ENCODE assay signal across 9 mouse cellular contexts in genomic region chr2:68350621-68351020, GRCm38 (mm10).
DNase-seq lines count a peak whose midpoint lies in the region; ATAC-seq and TF ChIP-seq lines count a peak whose summit lies in the region.
"Had no signal": no experiment of that assay in that cellular context is flagged by ENCODE, and none has a peak within 500 bp of the region (broad histone marks: within the 10 kb centered on the region; RNA-seq: fewer than 3 reads in every experiment).

No protein-coding gene starts in this region.

- H3K27me3 ChIP-seq in heart, embryonic 16.5 days (ENCODE audit: control insufficient read depth, insufficient read depth, low read length) = no peaks in the 10 kb centered on the region
- H3K27me3 ChIP-seq in heart, embryonic 11.5 days (ENCODE audit: control insufficient read depth, insufficient read depth, low read length) = no peaks in the 10 kb centered on the region
- H3K27me3 ChIP-seq in hindbrain, postnatal 0 days (ENCODE audit: insufficient read depth, low read length) = no peaks in the 10 kb centered on the region
- no peaks in the 10 kb centered on the region for H3K27me3 ChIP-seq in midbrain, embryonic 12.5 days
- H3K27me3 ChIP-seq in stomach, postnatal 0 days (ENCODE audit: control insufficient read depth, insufficient read depth, low read length) = no peaks in the 10 kb centered on the region
- H3K27me3 ChIP-seq: liver, embryonic 15.5 days had no signal

- 12% methylated on average over 6 of the region's 6 CpGs for whole genome bisulfite sequencing in heart, embryonic 16.5 days
- 13% methylated on average over 6 of the region's 6 CpGs for WGBS in heart, embryonic 11.5 days (ENCODE audit: insufficient replicate concordance)
- WGBS in hindbrain, postnatal 0 days = 9% methylated on average over 6 of the region's 6 CpGs
- 9% methylated on average over 6 of the region's 6 CpGs for WGBS in midbrain, embryonic 12.5 days
- WGBS in stomach, postnatal 0 days = 5% methylated on average over 6 of the region's 6 CpGs

- TF ChIP-seq CTCF in hindbrain, postnatal 0 days (IDR thresholded peaks at IDR 0.05; ENCODE audit: low read depth) = peak; percentile 89
- peak; percentile 93 for TF ChIP-seq CTCF in stomach, postnatal 0 days (IDR thresholded peaks at IDR 0.05; ENCODE audit: low read depth)

- H3K9ac ChIP-seq in heart, embryonic 16.5 days (ENCODE audit: low read length) = no peak overlapping the region
- no peak overlapping the region for H3K9ac ChIP-seq in heart, embryonic 11.5 days (ENCODE audit: low read depth, low read length)
- no peak overlapping the region for H3K9ac ChIP-seq in hindbrain, postnatal 0 days (replicated peaks; ENCODE audit: low read length)
- H3K9ac ChIP-seq in midbrain, embryonic 12.5 days (replicated peaks) = no peak overlapping the region
- no peak overlapping the region for H3K9ac ChIP-seq in stomach, postnatal 0 days (ENCODE audit: low read length)
- H3K9ac ChIP-seq: liver, embryonic 15.5 days had no signal

- peak; percentile 54 for DNase-seq in T-cell, adult 2 months (ENCODE audit: low spot score)
- DNase-seq in hindbrain, postnatal 0 days (ENCODE audit: low spot score) = peak; percentile 89
- DNase-seq in left cerebral cortex, adult 11 months (ENCODE audit: low spot score) = peak; percentile 70
- peak; percentile 62 for DNase-seq in stomach, postnatal 0 days (ENCODE audit: low spot score)

- no peaks in the 10 kb centered on the region for H3K4me1 ChIP-seq in heart, embryonic 16.5 days (ENCODE audit: control insufficient read depth, insufficient read depth, low read length)
- no peaks in the 10 kb centered on the region for H3K4me1 ChIP-seq in heart, embryonic 11.5 days (ENCODE audit: control insufficient read depth, insufficient read depth, low read length)
- H3K4me1 ChIP-seq in hindbrain, postnatal 0 days (ENCODE audit: insufficient read depth, low read length) = no peaks in the 10 kb centered on the region
- peaks cover 23% of the 10 kb centered on the region for H3K4me1 ChIP-seq in midbrain, embryonic 12.5 days
- H3K4me1 ChIP-seq in stomach, postnatal 0 days (replicated peaks; ENCODE audit: control insufficient read depth, insufficient read depth) = no peaks in the 10 kb centered on the region
- H3K4me1 ChIP-seq: liver, embryonic 15.5 days had no signal

- 0 out of 2 replicates have a peak, but pooled peaks have one; percentile 15 for ATAC-seq in heart, embryonic 16.5 days (replicated peaks; ENCODE audit: extremely low read depth, insufficient read depth, low FRiP score)
- ATAC-seq in heart, embryonic 11.5 days (replicated peaks; ENCODE audit: insufficient number of reproducible peaks, low FRiP score, low TSS enrichment) = no peak
- peak; percentile 90 for ATAC-seq in common myeloid progenitor, adult 5-6 weeks (replicated peaks; ENCODE audit: low read depth, poor library complexity, severe bottlenecking)
- ATAC-seq in hindbrain, postnatal 0 days = no peak
- ATAC-seq in midbrain, embryonic 12.5 days (ENCODE audit: low FRiP score, low read depth) = 0 out of 2 replicates have a peak, but pooled peaks have one; percentile 31
- no peak for ATAC-seq in stomach, postnatal 0 days (ENCODE audit: low FRiP score, low TSS enrichment)

- no peak for TF ChIP-seq EP300 in stomach, postnatal 0 days (optimal IDR thresholded peaks at IDR 0.05)

- no peak overlapping the region for H3K4me2 ChIP-seq in heart, embryonic 16.5 days (ENCODE audit: low read depth, low read length)
- no peak overlapping the region for H3K4me2 ChIP-seq in heart, embryonic 11.5 days
- H3K4me2 ChIP-seq in hindbrain, postnatal 0 days (ENCODE audit: low read depth, low read length) = no peak overlapping the region
- no peak overlapping the region for H3K4me2 ChIP-seq in midbrain, embryonic 12.5 days (replicated peaks)
- no peak overlapping the region for H3K4me2 ChIP-seq in stomach, postnatal 0 days (replicated peaks; ENCODE audit: low read depth)
- H3K4me2 ChIP-seq: liver, embryonic 15.5 days had no signal

- no peak overlapping the region for H3K27ac ChIP-seq in heart, embryonic 16.5 days (ENCODE audit: low read length)
- no peak overlapping the region for H3K27ac ChIP-seq in heart, embryonic 11.5 days (ENCODE audit: low read depth, low read length)
- no peak overlapping the region for H3K27ac ChIP-seq in hindbrain, postnatal 0 days
- H3K27ac ChIP-seq in midbrain, embryonic 12.5 days (replicated peaks) = no peak overlapping the region
- H3K27ac ChIP-seq in stomach, postnatal 0 days (replicated peaks) = no peak overlapping the region
- H3K27ac ChIP-seq: liver, embryonic 15.5 days had no signal

- H3K36me3 ChIP-seq in heart, embryonic 16.5 days (ENCODE audit: control insufficient read depth, insufficient read depth) = peaks cover 11% of the 10 kb centered on the region
- H3K36me3 ChIP-seq in heart, embryonic 11.5 days (ENCODE audit: control insufficient read depth, insufficient read depth, low read length) = no peaks in the 10 kb centered on the region
- H3K36me3 ChIP-seq in hindbrain, postnatal 0 days (ENCODE audit: insufficient read depth, low read length) = 0 out of 2 replicates have a peak, but pooled peaks cover 6% of the 10 kb centered on the region
- H3K36me3 ChIP-seq in midbrain, embryonic 12.5 days = peaks cover 14% of the 10 kb centered on the region; the same call in 1 of the 2 replicates
- H3K36me3 ChIP-seq in stomach, postnatal 0 days (ENCODE audit: control insufficient read depth, insufficient read depth, low read length) = no peaks in the 10 kb centered on the region
- H3K36me3 ChIP-seq: liver, embryonic 15.5 days had no signal

- H3K9me3 ChIP-seq in heart, embryonic 16.5 days (replicated peaks; ENCODE audit: control insufficient read depth, low read length) = no peaks in the 10 kb centered on the region
- H3K9me3 ChIP-seq in heart, embryonic 11.5 days (replicated peaks; ENCODE audit: control insufficient read depth, low read length) = no peaks in the 10 kb centered on the region
- no peaks in the 10 kb centered on the region for H3K9me3 ChIP-seq in hindbrain, postnatal 0 days (ENCODE audit: low read length)
- H3K9me3 ChIP-seq in midbrain, embryonic 12.5 days = no peaks in the 10 kb centered on the region
- H3K9me3 ChIP-seq in stomach, postnatal 0 days (ENCODE audit: control insufficient read depth, low read length) = no peaks in the 10 kb centered on the region
- H3K9me3 ChIP-seq: liver, embryonic 15.5 days had no signal

- H3K4me3 ChIP-seq in heart, embryonic 16.5 days (ENCODE audit: low read length) = no peak overlapping the region
- H3K4me3 ChIP-seq in heart, embryonic 11.5 days (ENCODE audit: low read depth, low read length) = no peak overlapping the region
- no peak overlapping the region for H3K4me3 ChIP-seq in hindbrain, postnatal 0 days (ENCODE audit: low read length)
- H3K4me3 ChIP-seq in midbrain, embryonic 12.5 days = no peak overlapping the region
- no peak overlapping the region for H3K4me3 ChIP-seq in stomach, postnatal 0 days (ENCODE audit: low read depth, low read length)
- H3K4me3 ChIP-seq: liver, embryonic 15.5 days had no signal

Comparison
In these comparisons a context has a peak if more than half of its experiments do, and no peak if none do; other contexts are left out.
1. ATAC-seq: peak in heart, embryonic 16.5 days (single experiment), common myeloid progenitor, adult 5-6 weeks (single experiment) and midbrain, embryonic 12.5 days (single experiment); none in heart, embryonic 11.5 days (single experiment), hindbrain, postnatal 0 days (single experiment) and stomach, postnatal 0 days (single experiment).
2. Peak in every context shown above with its lines, with median percentiles within 50 percentile points of each other: DNase-seq.